Mouse (Mus musculus) forebrain, embryonic 11.5 days (tissue): ENCODE results near the gene Iqcj. TPM values are rescaled to one million over a fixed set of nuclear protein-coding genes. Genes with fewer than 3 reads are reported as not detected.

Source experiments
- ATAC-seq: fragments of 200-750 bp; cut with Nextera tagmentation; replicated peaks from 2 replicates; pipeline ENCODE4 v1.8.0; 2017; ENCODE audit warnings: moderate TSS enrichment; ENCODE audit not compliant: low FRiP score
- DNase-seq: peaks from one replicate; pipeline ENCODE4 v3.0.0-alpha.2; 2017; ENCODE audit warnings: low spot score
- H3K27ac ChIP-seq: fragments of 300-500 bp; sonication (generic); 2 replicates; pipeline ENCODE4 v1.5.1; 2014; ENCODE audit warnings: low read depth, low read length
- H3K27me3 ChIP-seq: fragments of 300-500 bp; sonication (generic); 2 replicates; pipeline ENCODE4 v1.6.1; 2014; ENCODE audit warnings: mild to moderate bottlenecking, low read length, mixed read lengths; ENCODE audit not compliant: control insufficient read depth, insufficient read depth
- H3K36me3 ChIP-seq: fragments of 300-500 bp; sonication (generic); 2 replicates; pipeline ENCODE4 v1.6.1; 2014; ENCODE audit warnings: mild to moderate bottlenecking, low read length, moderate library complexity, mixed read lengths; ENCODE audit not compliant: control insufficient read depth, insufficient read depth
- H3K4me1 ChIP-seq: fragments of 300-500 bp; sonication (generic); replicated peaks from 2 replicates; pipeline ENCODE4 v1.6.1; 2014; ENCODE audit warnings: low read length, mixed read lengths; ENCODE audit not compliant: control insufficient read depth, insufficient read depth
- H3K4me2 ChIP-seq: fragments of 300-500 bp; sonication (generic); 2 replicates; pipeline ENCODE4 v1.6.1; 2014; ENCODE audit warnings: low read depth, mild to moderate bottlenecking, low read length, moderate library complexity, mixed read lengths; ENCODE audit not compliant: severe bottlenecking
- H3K4me3 ChIP-seq: fragments of 300-500 bp; sonication (generic); 2 replicates; pipeline ENCODE4 v1.5.1; 2014; ENCODE audit warnings: low read depth, low read length
- H3K9ac ChIP-seq: fragments of 300-500 bp; sonication (generic); 2 replicates; pipeline ENCODE4 v1.6.1; 2014; ENCODE audit warnings: low read length
- H3K9me3 ChIP-seq: fragments of 300-500 bp; sonication (generic); 2 replicates; pipeline ENCODE4 v1.6.1; 2016; ENCODE audit warnings: low read length, mixed read lengths; ENCODE audit not compliant: control insufficient read depth
- WGBS: fragments of 180-500 bp; shearing (Covaris S2); extraction: QIAGEN DNeasy Blood & Tissue Kit; methylation state at CpG from one replicate; pipeline ENCODE4 v1.1.7; 2014; 5-methylcytosine and 5-hydroxymethylcytosine counted together
- polyA plus RNA-seq: library from polyadenylated mRNA; unstranded; fragments of >200 nt; fragmentation: Nextera tagmentation; extraction: Ambion mirVana; gene quantifications from 2 replicates; pipeline ENCODE4 v1.2.1, GENCODE M21; 2014

Iqcj gene
- polyA plus RNA-seq, 1 experiment from 2014 or later = 0.53 TPM

GRCm38 (mm10) chr3:68042951-68043350 lies 150.9 kb downstream of the Iqcj start:
- Histone ChIP-seq H3K4me3 (no peak overlapping the region), H3K27ac (no peak overlapping the region), H3K4me1 (no peaks in the 10 kb centered on the region), H3K27me3 (no peaks in the 10 kb centered on the region), H3K9ac (no peak overlapping the region), H3K36me3 (no peaks in the 10 kb centered on the region), H3K4me2 (no peak overlapping the region), H3K9me3 (no peaks in the 10 kb centered on the region)
- ATAC-seq (no peak), DNase-seq (no peak)
- 96% methylated on average over 2 of the region's 2 CpGs for WGBS

DNA sequence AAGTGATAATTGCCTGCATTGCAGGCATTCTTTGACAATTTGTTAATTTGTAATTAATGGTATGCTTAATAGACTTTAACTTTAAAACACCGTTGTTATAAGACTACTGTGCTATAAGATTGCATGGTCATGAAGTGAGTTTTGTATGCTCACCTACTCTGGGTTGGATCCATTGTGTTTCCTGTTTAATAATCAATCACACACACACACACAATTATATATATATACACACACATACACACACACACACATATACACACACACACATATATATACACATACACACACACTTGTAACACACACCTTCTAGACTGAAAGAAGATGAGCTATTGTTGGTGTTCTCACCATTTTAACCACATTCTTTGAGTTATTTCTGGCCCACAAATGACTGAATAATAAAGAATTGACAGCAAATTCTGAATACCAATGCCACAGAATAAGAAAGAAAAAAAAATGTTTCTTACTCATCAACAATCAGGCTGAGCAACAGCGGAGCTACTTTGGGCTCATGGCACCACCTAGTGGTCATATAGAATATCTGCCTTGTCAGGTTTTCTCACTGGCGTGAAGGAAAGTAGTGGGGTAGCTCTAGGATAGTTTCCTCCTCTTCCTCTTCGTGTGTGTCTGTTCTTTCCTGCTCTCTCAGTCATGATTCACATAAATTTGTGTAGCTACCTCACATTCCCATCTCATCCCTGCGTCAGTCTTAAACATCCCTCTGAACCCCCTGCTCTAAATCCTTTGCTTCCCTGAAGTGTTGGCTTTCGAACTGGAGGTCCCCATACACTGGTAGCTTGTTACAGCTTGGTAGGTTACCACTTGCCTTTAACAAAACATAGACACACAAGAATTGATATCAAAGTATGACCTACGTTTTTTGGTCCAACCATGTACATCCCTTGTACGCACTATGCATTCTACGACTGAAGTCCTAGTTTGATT lies 153.7 kb downstream of the Iqcj start:
- Histone ChIP-seq H3K27me3 (no peaks in the 10 kb centered on the region), H3K4me1 (no peaks in the 10 kb centered on the region), H3K9ac (no peak overlapping the region), H3K27ac (no peak overlapping the region), H3K36me3 (no peaks in the 10 kb centered on the region), H3K9me3 (no peaks in the 10 kb centered on the region), H3K4me2 (no peak overlapping the region), H3K4me3 (no peak overlapping the region)
- WGBS = 54% methylated on average over 9 of the region's 9 CpGs
- DNase-seq = peak; percentile 64
- ATAC-seq = 0 out of 2 replicates have a peak, but pooled peaks have one; percentile 65

DNA sequence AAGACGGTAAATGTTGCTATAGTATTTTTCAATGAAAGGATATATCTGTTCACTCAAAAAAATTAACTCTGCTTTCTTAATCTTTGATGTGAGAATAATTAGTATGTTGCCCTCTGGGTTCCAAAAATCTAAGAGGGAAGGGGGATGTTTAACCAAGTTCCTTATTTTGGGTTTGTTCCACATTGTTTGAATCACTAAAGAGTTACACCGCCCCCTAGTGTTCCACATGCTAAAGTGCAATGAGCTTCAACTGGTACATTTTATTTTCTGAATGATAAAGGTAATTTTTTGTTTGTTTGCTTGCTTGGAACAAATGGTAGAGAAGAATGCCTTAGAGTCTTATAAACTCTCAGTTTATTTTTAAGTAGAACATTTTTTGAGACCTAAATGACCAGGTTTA lies 161.5 kb downstream of the Iqcj start:
- 47% methylated on average over 2 of the region's 2 CpGs for WGBS

DNA sequence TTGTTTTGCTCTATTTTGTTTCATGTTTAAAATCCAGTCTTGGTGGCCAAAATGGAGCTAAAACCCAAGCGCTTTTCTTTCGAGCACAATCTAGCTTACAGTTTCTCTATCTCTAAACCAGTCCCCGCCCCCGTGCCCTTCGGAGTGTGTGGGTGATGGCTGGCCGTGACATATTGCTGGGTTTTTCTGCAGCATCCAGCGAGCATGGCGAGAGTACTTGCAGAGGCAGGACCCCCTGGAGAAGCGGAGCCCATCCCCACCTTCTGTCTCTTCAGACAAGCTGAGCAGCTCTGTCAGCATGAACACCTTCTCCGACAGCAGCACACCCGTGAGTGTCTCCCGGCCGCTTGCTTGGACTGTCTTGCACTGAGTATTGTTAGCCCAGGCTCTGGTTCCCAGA lies 163.1 kb downstream of the Iqcj start:
- Histone ChIP-seq H3K9me3 (no peaks in the 10 kb centered on the region), H3K4me1 (no peaks in the 10 kb centered on the region), H3K4me2 (no peak overlapping the region), H3K4me3 (no peak overlapping the region), H3K36me3 (no peaks in the 10 kb centered on the region), H3K27me3 (no peaks in the 10 kb centered on the region; the same call in 1 of the 2 replicates), H3K9ac (no peak overlapping the region), H3K27ac (no peak overlapping the region)
- 71% methylated on average over 13 of the region's 13 CpGs for whole genome bisulfite sequencing
- ATAC-seq (no peak), DNase-seq (no peak)

More for the DNA sequence above, 161.5 kb downstream of the Iqcj start:
- ATAC-seq (no peak), DNase-seq (no peak)
- no peak overlapping the region for H3K4me3 ChIP-seq
- no peaks in the 10 kb centered on the region for H3K36me3 ChIP-seq
- no peaks in the 10 kb centered on the region; the same call in 1 of the 2 replicates for H3K27me3 ChIP-seq
- H3K4me2 ChIP-seq = no peak overlapping the region
- no peak overlapping the region for H3K9ac ChIP-seq
- no peaks in the 10 kb centered on the region for H3K9me3 ChIP-seq
- H3K4me1 ChIP-seq = no peaks in the 10 kb centered on the region
- H3K27ac ChIP-seq = no peak overlapping the region

GRCm38 (mm10) chr3:68056373-68057275 lies 164.6 kb downstream of the Iqcj start:
- Histone ChIP-seq H3K4me2 (peak overlapping the region; percentile 18; the same call in 1 of the 2 replicates), H3K36me3 (no peaks in the 10 kb centered on the region), H3K9me3 (no peaks in the 10 kb centered on the region), H3K9ac (no peak overlapping the region), H3K4me3 (no peak overlapping the region; the same call in 1 of the 2 replicates), H3K27me3 (no peaks in the 10 kb centered on the region; the same call in 1 of the 2 replicates), H3K4me1 (no peaks in the 10 kb centered on the region), H3K27ac (no peak overlapping the region)
- ATAC-seq (no peak), DNase-seq (peak; percentile 83)
- WGBS = 60% methylated on average over 23 of the region's 23 CpGs

GRCm38 (mm10) chr3:68059162-68059800 lies 167.3 kb downstream of the Iqcj start:
- Histone ChIP-seq H3K9ac (no peak overlapping the region), H3K27me3 (no peaks in the 10 kb centered on the region; the same call in 1 of the 2 replicates), H3K4me1 (no peaks in the 10 kb centered on the region), H3K36me3 (no peaks in the 10 kb centered on the region), H3K9me3 (no peaks in the 10 kb centered on the region), H3K4me2 (no peak overlapping the region), H3K27ac (no peak overlapping the region), H3K4me3 (no peak overlapping the region)
- DNase-seq (peak; percentile 52), ATAC-seq (peak; percentile 59; the same call in 1 of the 2 replicates)
- 45% methylated on average over 2 of the region's 2 CpGs for WGBS

GRCm38 (mm10) chr3:68064731-68065130 lies 172.7 kb downstream of the Iqcj start, which contains the start of gene Schip1:
Gene Schip1 (plus strand): TSS chr3:68064802.
- 41% methylated on average over 12 of the region's 12 CpGs for WGBS
- H3K4me3 ChIP-seq = no peak within 1 kb of the TSS

More at GRCm38 (mm10) chr3:68064731-68065130, 172.7 kb downstream of the Iqcj start, which contains the start of gene Schip1:
- no peaks in the 10 kb centered on the region for H3K4me1 ChIP-seq
- no peak within 1 kb of the TSS for H3K4me2 ChIP-seq
- no peaks in the 10 kb centered on the region for H3K9me3 ChIP-seq
- ATAC-seq = no peak
- no peaks in the 10 kb centered on the region for H3K36me3 ChIP-seq
- H3K9ac ChIP-seq = no peak within 1 kb of the TSS
- no peak within 1 kb of the TSS for H3K27ac ChIP-seq
- peak; percentile 72 for DNase-seq
- H3K27me3 ChIP-seq = no peaks in the 10 kb centered on the region
